Mouse (Mus musculus) hindbrain, embryonic 14.5 days (tissue): Measurements from ENCODE around the gene Tmem95. TPM values are rescaled to one million over a fixed set of nuclear protein-coding genes. Genes with fewer than 3 reads are reported as not detected.

Source experiments
- ATAC-seq: fragments of 200-750 bp; cut with Nextera tagmentation; 2 replicates; pipeline ENCODE4 v1.8.0; 2017; ENCODE audit warnings: moderate number of reproducible peaks, mild to moderate bottlenecking, moderate TSS enrichment, moderate library complexity; ENCODE audit not compliant: low FRiP score
- DNase-seq: peaks from one replicate; pipeline ENCODE4 v3.0.0-alpha.2; 2015; ENCODE audit warnings: low spot score
- H3K27ac ChIP-seq: fragments of 300-500 bp; sonication (generic); 2 replicates; pipeline ENCODE4 v1.5.1; 2014; ENCODE audit warnings: mild to moderate bottlenecking, moderate library complexity
- H3K27me3 ChIP-seq: fragments of 300-500 bp; sonication (generic); 2 replicates; pipeline ENCODE4 v1.6.1; 2014; ENCODE audit warnings: mild to moderate bottlenecking, low read length, mixed read lengths; ENCODE audit not compliant: control insufficient read depth, insufficient read depth
- H3K36me3 ChIP-seq: fragments of 300-500 bp; sonication (generic); replicated peaks from 2 replicates; pipeline ENCODE4 v1.6.1; 2014; ENCODE audit not compliant: control insufficient read depth, insufficient read depth
- H3K4me1 ChIP-seq: fragments of 300-500 bp; sonication (generic); replicated peaks from 2 replicates; pipeline ENCODE4 v1.6.1; 2014; ENCODE audit warnings: antibody characterized with exemption, low read length, mixed read lengths; ENCODE audit not compliant: control insufficient read depth, insufficient read depth
- H3K4me2 ChIP-seq: fragments of 300-500 bp; sonication (generic); replicated peaks from 2 replicates; pipeline ENCODE4 v1.6.1; 2014; ENCODE audit warnings: mild to moderate bottlenecking, moderate library complexity
- H3K4me3 ChIP-seq: fragments of 300-500 bp; sonication (generic); replicated peaks from 2 replicates; pipeline ENCODE4 v1.5.1; 2014; ENCODE audit warnings: mild to moderate bottlenecking, low read length
- H3K9ac ChIP-seq: fragments of 300-500 bp; sonication (generic); 2 replicates; pipeline ENCODE4 v1.6.1; 2014
- H3K9me3 ChIP-seq: fragments of 300-500 bp; sonication (generic); 2 replicates; pipeline ENCODE4 v1.6.1; 2016; ENCODE audit warnings: low read length; ENCODE audit not compliant: control insufficient read depth
- WGBS: fragments of 180-500 bp; shearing (Covaris S2); extraction: QIAGEN DNeasy Blood & Tissue Kit; methylation state at CpG from one replicate; pipeline ENCODE4 v1.1.7; 2014; 5-methylcytosine and 5-hydroxymethylcytosine counted together
- polyA plus RNA-seq: library from polyadenylated mRNA; unstranded; fragments of >200 nt; fragmentation: Nextera tagmentation; extraction: Ambion mirVana; gene quantifications from 2 replicates; pipeline ENCODE4 v1.2.1, GENCODE M21; 2014

Tmem95 gene
- polyA plus RNA-seq: not detected in 2 replicates

DNA sequence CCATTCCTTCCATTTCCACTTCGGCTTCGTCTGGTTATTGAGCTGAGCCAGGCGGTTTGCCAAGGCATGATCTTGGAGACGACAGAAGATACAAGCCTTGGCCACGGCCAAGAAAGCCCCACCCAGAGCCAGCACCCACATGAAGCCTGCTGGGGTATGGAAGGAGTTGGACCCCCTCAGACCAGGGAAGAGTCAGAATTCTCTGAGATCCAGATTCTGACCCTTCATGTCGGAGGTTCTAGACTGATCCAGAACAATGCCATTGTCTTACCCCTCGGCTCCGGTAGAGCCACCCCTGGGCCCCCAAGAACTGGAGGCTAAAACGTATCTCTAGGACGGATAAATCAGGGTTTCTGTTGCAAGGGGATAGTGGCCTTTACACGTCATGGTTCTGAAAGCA lies at the start of gene Tmem95:
Gene Tmem95 (minus strand): TSS at position 141 of the 400 bp plus-strand sequence.
- no peak within 1 kb of the TSS for H3K27ac ChIP-seq

DNA sequence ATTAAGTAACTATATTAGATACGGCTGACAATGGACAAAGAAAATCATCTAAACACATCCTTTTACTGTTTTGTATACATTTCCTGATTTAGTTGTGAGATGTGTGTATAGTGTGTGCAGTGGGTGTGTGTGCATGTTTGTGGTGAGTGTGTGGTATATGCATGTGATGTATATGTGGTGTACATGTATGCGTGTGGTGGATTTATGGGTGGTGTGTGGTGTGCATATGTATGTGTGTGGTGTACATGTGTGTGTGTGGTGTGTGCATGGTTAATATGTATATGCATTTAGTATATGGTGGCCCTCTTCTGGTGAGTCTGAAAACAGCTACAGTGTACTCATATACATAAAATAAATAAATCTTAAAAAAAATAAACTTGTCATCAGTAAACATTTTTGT lies 49.7 kb upstream of the Tmem95 start:
- Histone ChIP-seq H3K27me3 (no peaks in the 10 kb centered on the region), H3K4me1 (peaks cover 3% of the 10 kb centered on the region; the same call in 1 of the 2 replicates), H3K9ac (no peak overlapping the region), H3K4me3 (no peak overlapping the region), H3K4me2 (no peak overlapping the region), H3K27ac (no peak overlapping the region), H3K9me3 (no peaks in the 10 kb centered on the region), H3K36me3 (no peaks in the 10 kb centered on the region)
- ATAC-seq: no peak
- 96% methylated on average over 2 of the region's 2 CpGs for WGBS
- no peak for DNase-seq

More for the DNA sequence above, at the start of gene Tmem95:
- peaks cover 15% of the 10 kb centered on the region for H3K27me3 ChIP-seq
- 0 out of 2 replicates have a peak within 1 kb of the TSS, but pooled peaks have one; percentile 9 for H3K4me3 ChIP-seq
- no peak within 1 kb of the TSS for H3K9ac ChIP-seq
- 89% methylated on average over 11 of the region's 11 CpGs for whole genome bisulfite sequencing
- ATAC-seq: no peak
- peak within 1 kb of the TSS; percentile 29 for H3K4me2 ChIP-seq
- DNase-seq: no peak
- no peaks in the 10 kb centered on the region for H3K36me3 ChIP-seq
- no peaks in the 10 kb centered on the region for H3K9me3 ChIP-seq
- peaks cover 16% of the 10 kb centered on the region; the same call in 1 of the 2 replicates for H3K4me1 ChIP-seq

DNA sequence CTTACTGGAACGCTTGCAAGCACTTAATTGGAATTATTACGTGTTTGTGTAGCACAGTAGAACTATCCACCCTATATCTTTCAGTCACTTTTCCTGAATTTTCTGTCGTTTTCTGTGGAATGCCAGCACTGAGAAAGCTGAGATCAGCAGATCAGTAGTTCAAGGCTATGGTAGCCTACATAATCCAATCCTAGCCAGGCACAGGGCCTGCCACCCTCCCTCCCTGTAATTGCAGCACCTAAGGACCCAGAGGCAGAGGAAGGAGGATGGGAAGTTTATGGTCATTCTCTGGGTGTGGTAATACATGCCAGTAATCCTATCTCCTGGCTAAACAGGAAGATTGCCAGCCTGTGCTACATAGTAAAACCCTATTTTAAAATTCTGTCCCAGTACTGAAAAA lies 45.0 kb upstream of the Tmem95 start:
- peaks cover 16% of the 10 kb centered on the region for H3K36me3 ChIP-seq
- H3K4me1 ChIP-seq: peaks cover 22% of the 10 kb centered on the region
- H3K9me3 ChIP-seq: no peaks in the 10 kb centered on the region
- no peak overlapping the region for H3K27ac ChIP-seq
- H3K4me2 ChIP-seq: peak overlapping the region; percentile 68; the same call in 1 of the 2 replicates
- DNase-seq: no peak
- peak overlapping the region; percentile 62; the same call in 1 of the 2 replicates for H3K9ac ChIP-seq
- H3K27me3 ChIP-seq: no peaks in the 10 kb centered on the region
- no peak overlapping the region for H3K4me3 ChIP-seq
- 68% methylated on average over 3 of the region's 3 CpGs for WGBS
- no peak for ATAC-seq

DNA sequence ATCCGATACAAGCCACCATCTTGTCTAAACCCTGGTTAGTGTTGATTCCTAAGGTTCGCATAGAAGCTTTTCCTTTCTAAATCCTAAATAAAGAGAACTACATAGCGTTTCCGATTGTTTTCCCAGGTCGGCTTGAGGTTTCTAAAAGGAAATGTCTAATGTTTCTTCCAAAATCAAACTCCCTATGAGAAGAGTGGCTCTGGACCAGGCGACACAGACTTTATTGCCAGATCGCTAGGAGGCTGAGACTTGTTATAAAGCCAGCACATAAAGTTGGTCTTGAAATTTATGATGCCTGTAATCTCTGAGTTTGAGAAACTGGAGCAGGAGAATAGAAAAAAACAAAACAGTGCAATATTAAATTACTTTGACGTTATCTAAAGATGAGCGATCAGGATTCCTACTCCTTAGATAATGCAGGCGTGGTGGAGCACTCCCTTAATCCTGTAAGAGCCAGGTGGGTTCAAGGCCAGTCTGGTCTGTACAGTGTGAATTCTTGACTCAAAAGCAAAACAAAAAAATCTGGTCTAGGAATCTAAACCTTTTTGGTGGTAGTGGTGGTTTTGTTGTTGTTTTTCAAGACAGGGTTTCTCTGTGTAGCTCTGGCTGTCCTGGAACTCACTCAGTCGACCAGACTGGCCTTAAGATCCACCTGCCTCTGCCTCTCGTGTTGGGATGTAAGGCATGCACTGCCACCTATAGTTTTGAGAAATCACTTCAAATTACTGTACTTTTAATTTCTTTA lies 44.4 kb upstream of the Tmem95 start:
- ATAC-seq (no peak), DNase-seq (no peak)
- Histone ChIP-seq H3K4me3 (peak overlapping the region; percentile 93), H3K9me3 (no peaks in the 10 kb centered on the region), H3K36me3 (peaks cover 22% of the 10 kb centered on the region), H3K27me3 (no peaks in the 10 kb centered on the region), H3K27ac (peak overlapping the region; percentile 92), H3K9ac (peak overlapping the region; percentile 62), H3K4me1 (peaks cover 22% of the 10 kb centered on the region), H3K4me2 (peak overlapping the region; percentile 68)
- WGBS: 4% methylated on average over 12 of the region's 12 CpGs

DNA sequence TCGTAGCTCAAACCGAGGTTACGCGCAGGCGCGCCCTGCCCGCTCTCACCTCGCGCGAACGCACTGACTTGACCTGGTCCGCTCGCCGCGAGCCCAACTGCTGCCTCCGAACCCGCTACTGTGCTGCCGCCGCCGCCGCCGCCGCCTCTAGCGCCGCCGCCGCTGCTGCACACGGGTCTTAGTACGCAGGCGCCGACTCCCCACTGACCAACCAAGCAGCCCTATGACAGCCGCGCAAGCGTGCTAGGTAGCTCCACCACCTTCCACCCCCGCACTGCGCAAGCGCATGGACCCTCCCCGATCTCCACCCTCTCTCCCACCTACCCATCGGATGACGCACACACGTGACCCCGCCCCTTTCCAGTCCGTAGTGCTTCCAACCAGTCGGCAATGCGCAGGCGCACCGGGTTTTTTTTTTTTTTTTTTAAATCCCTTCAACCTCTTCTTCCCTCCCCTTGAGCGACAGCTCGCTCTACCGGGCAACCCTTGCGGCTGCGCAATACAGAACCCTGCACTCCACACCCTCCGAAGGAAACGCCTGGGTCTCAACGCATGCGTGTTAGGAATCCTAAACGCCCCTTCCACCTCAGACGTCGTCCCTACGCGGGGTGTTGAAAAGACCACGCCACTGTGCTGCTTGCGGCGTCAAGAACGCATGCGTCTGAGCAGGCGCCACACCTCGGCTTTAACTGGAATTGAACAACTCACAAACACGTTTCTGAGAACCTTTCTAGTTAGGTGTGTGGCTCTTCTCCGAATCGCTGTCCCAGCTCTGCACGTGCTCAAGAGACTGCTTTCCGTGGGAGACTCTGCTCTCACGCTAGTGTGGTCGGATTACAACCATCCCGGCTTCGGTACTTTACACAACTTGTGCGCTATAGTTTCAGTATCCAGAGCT lies 43.5 kb upstream of the Tmem95 start, which contains the start of gene Eif5a:
Gene Eif5a (minus strand): TSS at position 845 of the 898 bp plus-strand sequence.
- DNase-seq (peak; percentile 100), ATAC-seq (peak; percentile 96)
- Histone ChIP-seq H3K36me3 (peaks cover 30% of the 10 kb centered on the region), H3K4me3 (peak within 1 kb of the TSS; percentile 93), H3K9me3 (no peaks in the 10 kb centered on the region), H3K9ac (peak within 1 kb of the TSS; percentile 92), H3K27me3 (no peaks in the 10 kb centered on the region), H3K4me1 (peaks cover 22% of the 10 kb centered on the region), H3K27ac (peak within 1 kb of the TSS; percentile 94), H3K4me2 (peak within 1 kb of the TSS; percentile 97)
- WGBS: under 1% methylated on average over 69 of the region's 78 CpGs

DNA sequence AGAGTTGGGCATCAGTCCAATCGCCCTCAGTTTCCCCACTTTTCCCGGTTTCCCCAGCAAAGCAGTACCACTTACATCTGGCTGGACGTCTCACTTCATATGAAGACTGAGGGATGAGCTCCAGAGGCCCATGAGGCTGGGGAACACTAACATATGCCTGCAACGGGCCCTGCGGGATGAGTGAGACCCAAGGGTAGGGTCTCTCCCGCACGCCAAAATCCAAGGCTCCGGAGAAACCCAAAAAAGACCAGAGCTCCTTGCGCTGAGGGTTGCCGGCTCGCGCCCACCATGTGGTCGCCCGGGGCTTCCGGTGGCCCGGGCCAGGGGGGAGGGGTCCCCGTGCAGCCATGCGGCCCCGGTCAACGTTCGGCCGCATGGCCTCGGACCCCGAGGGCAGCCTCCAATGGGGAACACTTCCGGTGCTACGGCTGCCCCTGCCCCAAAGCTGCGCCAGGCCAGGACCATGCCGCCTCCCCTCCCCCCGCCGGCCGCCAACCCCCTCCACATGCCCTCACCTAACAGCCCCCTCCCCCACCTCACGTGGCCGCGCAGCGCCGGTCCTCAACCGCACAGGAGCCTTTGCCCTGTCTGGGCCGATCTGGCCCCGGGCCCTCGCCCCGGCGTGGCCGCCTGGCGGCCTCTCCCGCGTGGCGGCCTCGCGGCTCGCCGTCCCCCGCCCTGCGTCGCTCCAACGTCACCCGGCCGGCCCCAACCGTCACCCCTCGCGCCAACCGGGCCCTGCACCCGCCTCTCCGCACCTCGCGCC lies 42.6 kb upstream of the Tmem95 start:
- H3K4me1 ChIP-seq: peaks cover 22% of the 10 kb centered on the region
- H3K27me3 ChIP-seq: no peaks in the 10 kb centered on the region
- ATAC-seq: no peak; the same call in none of the 2 replicates
- WGBS: 1% methylated on average over 49 of the region's 65 CpGs
- no peaks in the 10 kb centered on the region for H3K9me3 ChIP-seq
- H3K4me2 ChIP-seq: peak overlapping the region; percentile 97
- H3K9ac ChIP-seq: peak overlapping the region; percentile 92
- peak overlapping the region; percentile 94 for H3K27ac ChIP-seq
- peaks cover 39% of the 10 kb centered on the region for H3K36me3 ChIP-seq
- no peak for DNase-seq
- H3K4me3 ChIP-seq: peak overlapping the region; percentile 93

DNA sequence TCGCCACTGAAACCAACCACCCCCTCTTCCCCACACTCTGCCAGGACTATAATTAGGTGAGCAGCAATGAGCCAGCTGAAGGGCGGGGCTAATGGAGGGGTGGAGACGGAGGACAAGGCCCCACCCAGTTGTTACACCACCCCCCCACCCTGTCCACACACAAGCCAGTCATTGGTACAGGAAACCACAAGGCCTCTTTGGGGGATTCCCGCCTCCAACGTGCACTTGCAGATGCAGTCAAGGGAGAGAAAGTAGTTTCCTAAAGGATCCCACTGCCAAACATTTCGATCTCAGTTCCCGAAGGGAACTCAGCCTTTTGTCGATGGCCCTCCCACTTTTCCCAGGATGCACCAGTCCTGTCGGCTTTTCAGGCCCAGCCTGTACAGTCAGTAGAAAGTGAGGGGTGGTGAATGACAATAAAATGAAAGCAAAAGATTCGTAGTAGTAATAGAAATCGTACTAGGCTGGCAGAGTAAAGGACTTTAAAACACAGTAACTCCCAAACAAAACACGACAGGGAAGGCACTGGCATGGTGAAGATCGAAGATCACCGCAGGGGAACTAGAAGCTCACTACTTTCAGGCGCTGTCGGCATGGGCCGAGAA lies 41.9 kb upstream of the Tmem95 start:
- no peak for DNase-seq
- Histone ChIP-seq H3K36me3 (peaks cover 46% of the 10 kb centered on the region), H3K27me3 (no peaks in the 10 kb centered on the region), H3K9ac (peak overlapping the region; percentile 92), H3K4me3 (peak overlapping the region; percentile 93), H3K9me3 (no peaks in the 10 kb centered on the region), H3K4me1 (peaks cover 29% of the 10 kb centered on the region), H3K4me2 (peak overlapping the region; percentile 97), H3K27ac (peak overlapping the region; percentile 94)
- WGBS: 2% methylated on average over 17 of the region's 17 CpGs
- ATAC-seq: no peak

DNA sequence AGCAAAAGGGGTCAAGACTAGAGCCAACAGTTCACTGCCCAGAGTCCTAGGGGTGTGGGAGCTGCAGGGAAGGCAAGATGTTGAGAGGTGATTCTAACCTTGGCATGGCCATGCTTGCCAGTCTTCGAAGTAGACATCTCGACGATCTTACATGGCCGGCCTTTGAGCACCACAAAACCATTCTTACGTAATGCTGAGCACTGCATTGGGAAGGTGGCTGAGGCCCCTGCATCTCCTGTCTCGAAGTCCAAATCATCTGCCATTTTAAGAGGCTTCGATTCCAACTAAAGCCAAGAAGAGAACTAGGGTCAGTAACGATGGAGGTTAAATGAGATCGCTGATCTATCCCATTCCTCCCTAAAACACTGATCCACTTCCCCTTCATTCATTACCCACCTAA lies 41.2 kb upstream of the Tmem95 start:
- ATAC-seq: no peak
- H3K27me3 ChIP-seq: no peaks in the 10 kb centered on the region
- H3K4me2 ChIP-seq: peak overlapping the region; percentile 97
- H3K9ac ChIP-seq: peak overlapping the region; percentile 92; the same call in 1 of the 2 replicates
- H3K27ac ChIP-seq: no peak overlapping the region
- H3K4me3 ChIP-seq: peak overlapping the region; percentile 93
- 84% methylated on average over 9 of the region's 9 CpGs for WGBS
- H3K9me3 ChIP-seq: no peaks in the 10 kb centered on the region
- peaks cover 47% of the 10 kb centered on the region for H3K36me3 ChIP-seq
- DNase-seq: no peak
- H3K4me1 ChIP-seq: peaks cover 35% of the 10 kb centered on the region
